Mouse (Mus musculus) B cell, adult 2 months (primary cell): ENCODE data around the gene Dus4l.
"Not testable (repeated sequence)": the region's sequence is repeated elsewhere in the genome, so short reads cannot be mapped to it uniquely, and the experiment has no call there.

Source experiments
- DNase-seq, 2 experiments: peaks; one replicate each; pipeline ENCODE4 v3.0.0; 2022

Gene Dus4l

GRCm38 (mm10) chr12:31654197-31654964 lies at the start of gene Dus4l, which contains the start of gene Cog5:
Gene Dus4l (minus strand): TSS chr12:31654826.
Gene Cog5 (plus strand): TSS chr12:31654869.
- peak; percentile 99 to 100 for DNase-seq

- no peak for DNase-seq
Observed at GRCm38 (mm10) chr12:31703904-31704303, 49.3 kb upstream of the Dus4l start.

GRCm38 (mm10) chr12:31701411-31701810 lies 46.8 kb upstream of the Dus4l start:
- no peak for DNase-seq

- DNase-seq: no peak
Observed at GRCm38 (mm10) chr12:31700623-31701347, 46.2 kb upstream of the Dus4l start.

- no peak for DNase-seq
Observed at GRCm38 (mm10) chr12:31693278-31693677, 38.7 kb upstream of the Dus4l start.

- no peak for DNase-seq
Observed at GRCm38 (mm10) chr12:31686679-31687078, 32.1 kb upstream of the Dus4l start.

- DNase-seq: no peak
Observed at GRCm38 (mm10) chr12:31667187-31667586, 12.6 kb upstream of the Dus4l start.

- DNase-seq: no peak
Observed at GRCm38 (mm10) chr12:31665999-31666398, 11.4 kb upstream of the Dus4l start.

GRCm38 (mm10) chr12:31656841-31657240 lies 2.2 kb upstream of the Dus4l start:
- no peak for DNase-seq

- no peak for DNase-seq
Observed at GRCm38 (mm10) chr12:31654965-31655477, 395 bp upstream of the Dus4l start.

GRCm38 (mm10) chr12:31653611-31654010 lies 1.0 kb downstream of the Dus4l start:
- DNase-seq: no peak

- peak in 1 of 2 experiments; percentile 5 for DNase-seq
Observed at GRCm38 (mm10) chr12:31635240-31635607, 19.4 kb downstream of the Dus4l start.

- peak; percentile 81 to 86 for DNase-seq
Observed at GRCm38 (mm10) chr12:31634343-31635239, 20.0 kb downstream of the Dus4l start, which contains the start of gene Bcap29. Gene Bcap29 (minus strand): TSS chr12:31634658.

- peak; percentile 71 to 72 for DNase-seq
Observed at GRCm38 (mm10) chr12:31633970-31634342, 20.7 kb downstream of the Dus4l start.

GRCm38 (mm10) chr12:31628396-31628795 lies 26.2 kb downstream of the Dus4l start:
- not testable (repeated sequence) for DNase-seq

- DNase-seq: no peak
Observed at GRCm38 (mm10) chr12:31625016-31625415, 29.6 kb downstream of the Dus4l start.

GRCm38 (mm10) chr12:31620106-31620505 lies 34.5 kb downstream of the Dus4l start:
- DNase-seq: peak; percentile 3 to 5

GRCm38 (mm10) chr12:31613353-31613752 lies 41.3 kb downstream of the Dus4l start:
- DNase-seq: no peak

GRCm38 (mm10) chr12:31608138-31608537 lies 46.5 kb downstream of the Dus4l start:
- no peak for DNase-seq

- DNase-seq: no peak
Observed at GRCm38 (mm10) chr12:31604894-31605293, 49.7 kb downstream of the Dus4l start.

GRCm38 (mm10) chr12:31603586-31603985 lies 51.0 kb downstream of the Dus4l start:
- DNase-seq: no peak

- DNase-seq: no peak
Observed at GRCm38 (mm10) chr12:31594296-31594695, 60.3 kb downstream of the Dus4l start.

- DNase-seq: no peak
Observed at GRCm38 (mm10) chr12:31592011-31592410, 62.6 kb downstream of the Dus4l start.
